Mouse (Mus musculus): ENCODE results near the gene Wnt3a. TPM values are rescaled to one million over a fixed set of nuclear protein-coding genes. Genes with fewer than 3 reads are reported as not detected.
A peak's percentile ranks its signal among the peaks of the same experiment; 100 is the strongest.
"Not testable (repeated sequence)": the region's sequence is repeated elsewhere in the genome, so short reads cannot be mapped to it uniquely, and the experiment has no call there.

Wnt3a gene
- total RNA-seq, 2 experiments from 2014 or later = 0.10 TPM; not detected in 1

- no peak for DNase-seq (ENCODE audit: extremely low spot score in 1 of 2, low spot score in 1 of 2)
Observed at GRCm38 (mm10) chr11:59225167-59225566, 65.4 kb downstream of the Wnt3a start.

- no peak for DNase-seq (ENCODE audit: extremely low spot score in 1 of 2, low spot score in 1 of 2)
Observed at GRCm38 (mm10) chr11:59224470-59224869, 66.1 kb downstream of the Wnt3a start.

GRCm38 (mm10) chr11:59224025-59224424, 66.5 kb downstream of the Wnt3a start:
- no peak for DNase-seq (ENCODE audit: extremely low spot score in 1 of 2, low spot score in 1 of 2)

GRCm38 (mm10) chr11:59222306-59222705, 68.2 kb downstream of the Wnt3a start:
- no peak for DNase-seq (ENCODE audit: extremely low spot score in 1 of 2, low spot score in 1 of 2)

- DNase-seq (ENCODE audit: extremely low spot score in 1 of 2, low spot score in 1 of 2) = no peak
Observed at GRCm38 (mm10) chr11:59221604-59222003, 68.9 kb downstream of the Wnt3a start.

GRCm38 (mm10) chr11:59219064-59219463, 71.5 kb downstream of the Wnt3a start:
- no peak for DNase-seq (ENCODE audit: extremely low spot score in 1 of 2, low spot score in 1 of 2)

- DNase-seq (ENCODE audit: extremely low spot score in 1 of 2, low spot score in 1 of 2) = no peak
Observed at GRCm38 (mm10) chr11:59218389-59218998, 72.1 kb downstream of the Wnt3a start.

- no peak for DNase-seq (ENCODE audit: extremely low spot score in 1 of 2, low spot score in 1 of 2)
Observed at GRCm38 (mm10) chr11:59216955-59217354, 73.6 kb downstream of the Wnt3a start.

GRCm38 (mm10) chr11:59212892-59213494, 77.6 kb downstream of the Wnt3a start:
- no peak for DNase-seq (ENCODE audit: extremely low spot score in 1 of 2, low spot score in 1 of 2)

GRCm38 (mm10) chr11:59212320-59212719, 78.2 kb downstream of the Wnt3a start:
- not testable (repeated sequence) for DNase-seq (ENCODE audit: extremely low spot score in 1 of 2, low spot score in 1 of 2)

GRCm38 (mm10) chr11:59211561-59211960, 79.0 kb downstream of the Wnt3a start:
- not testable (repeated sequence) for DNase-seq (ENCODE audit: extremely low spot score in 1 of 2, low spot score in 1 of 2)

GRCm38 (mm10) chr11:59210020-59210419, 80.5 kb downstream of the Wnt3a start:
- no peak for DNase-seq (ENCODE audit: extremely low spot score in 1 of 2, low spot score in 1 of 2)

GRCm38 (mm10) chr11:59209580-59209979, 81.0 kb downstream of the Wnt3a start:
- no peak for DNase-seq (ENCODE audit: extremely low spot score in 1 of 2, low spot score in 1 of 2)

GRCm38 (mm10) chr11:59209003-59209441, 81.5 kb downstream of the Wnt3a start:
- peak; percentile 43 to 51 for DNase-seq (ENCODE audit: extremely low spot score in 1 of 2, low spot score in 1 of 2)

GRCm38 (mm10) chr11:59208153-59208831, 82.3 kb downstream of the Wnt3a start, which contains the start of gene 2310033P09Rik:
TSS of gene 2310033P09Rik (plus strand) at chr11:59208321.
- peak; percentile 90 to 94 for DNase-seq (ENCODE audit: extremely low spot score in 1 of 2, low spot score in 1 of 2)

- DNase-seq (ENCODE audit: extremely low spot score in 1 of 2, low spot score in 1 of 2) = peak; percentile 87 to 93
Observed at GRCm38 (mm10) chr11:59202081-59202995, 88.2 kb downstream of the Wnt3a start, which contains the start of gene Mrpl55. TSS of gene Mrpl55 (plus strand) at chr11:59202486.

- no peak for DNase-seq (ENCODE audit: extremely low spot score in 1 of 2, low spot score in 1 of 2)
Observed at GRCm38 (mm10) chr11:59201216-59202002, 89.1 kb downstream of the Wnt3a start.
